Mouse (Mus musculus) inflammation-experienced regulatory T-cells, adult 16 weeks (primary cell): ENCODE data around the gene Lgr5. TPM values are rescaled to one million over a fixed set of nuclear protein-coding genes. Genes with fewer than 3 reads are reported as not detected.

Experiments used
- polyA plus RNA-seq: library from polyadenylated mRNA; unstranded; fragments of 100-300 nt; shearing (Covaris generic); gene quantifications from one replicate; pipeline ENCODE4 v1.2.1, GENCODE M21; 2017

Lgr5 gene
- polyA plus RNA-seq: not detected

DNA sequence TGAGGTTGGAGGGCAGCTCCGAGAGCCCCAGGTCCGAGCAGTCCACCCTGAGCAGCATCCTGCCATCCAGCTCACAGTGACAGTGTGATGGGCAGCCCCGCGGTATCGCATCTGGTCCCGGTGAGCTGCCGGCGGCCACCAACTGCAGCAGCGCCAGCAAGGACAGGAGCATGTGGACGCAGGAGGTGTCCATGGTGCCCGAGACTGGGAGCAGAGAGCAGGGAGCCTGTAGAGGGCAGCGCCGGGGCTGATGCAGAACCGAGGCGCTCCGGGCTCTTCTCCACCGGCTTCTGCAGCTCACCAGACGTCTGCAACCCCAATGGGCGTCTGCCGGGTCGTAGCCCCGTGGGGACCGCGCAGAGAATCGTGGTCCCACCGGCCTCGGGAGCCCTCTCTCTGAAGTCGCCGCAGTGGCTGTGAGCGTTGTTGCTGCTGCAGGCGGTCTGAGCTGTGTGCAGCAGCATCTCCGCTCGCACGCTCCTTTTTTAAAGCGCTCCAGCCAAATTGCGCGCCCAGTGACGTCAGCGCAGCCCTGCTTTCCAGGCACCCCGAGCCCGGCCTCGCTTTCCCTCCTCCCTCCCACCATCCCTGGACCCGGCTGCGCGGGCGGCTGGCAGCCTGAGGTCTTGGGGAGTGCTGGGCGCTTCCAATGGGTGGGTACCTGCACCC lies at the start of gene Lgr5:
TSS of gene Lgr5 (minus strand) at position 480 of the 669 bp plus-strand sequence.

DNA sequence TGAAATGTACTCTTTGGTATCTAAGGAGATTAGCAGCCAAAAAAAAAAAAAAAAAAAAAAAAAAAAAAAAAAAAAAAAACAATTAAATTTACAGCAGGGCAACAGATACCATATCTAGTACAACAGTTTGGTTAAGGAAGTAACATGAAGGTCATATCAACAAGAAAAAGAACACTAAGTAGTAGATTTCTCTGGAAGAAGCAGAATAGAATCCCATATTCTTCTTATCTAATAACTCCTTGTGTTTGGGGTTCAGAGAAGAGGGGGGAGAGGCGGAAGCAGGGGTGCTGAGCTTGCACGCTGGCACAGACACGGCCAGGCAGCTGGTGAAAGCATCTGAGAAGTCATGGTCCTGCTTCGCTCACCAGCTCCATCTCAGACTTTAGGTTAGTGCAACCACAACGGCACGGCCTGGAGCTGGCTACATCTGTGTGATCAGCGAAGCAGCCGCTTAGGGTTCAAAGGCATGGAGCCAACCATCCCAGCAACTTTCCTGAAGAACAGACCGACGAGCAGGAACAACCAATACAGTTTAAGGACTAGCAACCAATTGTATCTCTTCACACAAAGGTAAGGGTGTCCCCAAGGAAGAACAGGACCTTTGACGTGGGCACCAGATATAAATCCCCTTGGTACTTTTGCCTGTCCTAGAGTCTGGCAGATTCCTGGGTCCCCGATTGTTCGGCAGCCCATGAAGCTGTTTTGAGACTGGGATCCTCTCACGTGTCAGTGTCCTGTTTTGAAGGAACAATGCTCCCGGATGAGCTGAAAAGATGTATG lies 17.7 kb downstream of the Lgr5 start, which contains the start of gene A930009A15Rik:
TSS of gene A930009A15Rik (plus strand) at position 275 of the 780 bp plus-strand sequence.

Other genes with a start within 250 kb of the Lgr5 start
- 56.6 TPM for gene Tmem19, start 225.3 kb downstream of the Lgr5 start, polyA plus RNA-seq
- gene Thap2, start 203.3 kb downstream of the Lgr5 start, polyA plus RNA-seq: 13.7 TPM
- 31.7 TPM for gene Zfc3h1, start 202.8 kb downstream of the Lgr5 start, polyA plus RNA-seq
- not detected for gene A930009A15Rik, start 17.8 kb downstream of the Lgr5 start, polyA plus RNA-seq
- not detected for gene Tspan8, start 229.1 kb upstream of the Lgr5 start, polyA plus RNA-seq